Mouse (Mus musculus) MEL (cell line): Measurements from ENCODE around the gene Cacnb3.
"Not testable (repeated sequence)": the region's sequence is repeated elsewhere in the genome, so short reads cannot be mapped to it uniquely, and the experiment has no call there.

ENCODE experiments used
- CTCF ChIP-seq, 3 experiments: IDR thresholded peaks in 2 of 3; conservative IDR thresholded peaks in 1 of 3; 2 replicates each; pipeline ENCODE4 v1.5.1; 2011 to 2012; ENCODE audit warnings: low read length in 3 of 3, low read depth in 2 of 3, mild to moderate bottlenecking in 2 of 3, improper control_type of control experiment in 1 of 3, inconsistent platforms in 1 of 3, mixed read lengths in 1 of 3, moderate library complexity in 1 of 3; ENCODE audit not compliant: control insufficient read depth in 1 of 3, insufficient read depth in 1 of 3, poor library complexity in 1 of 3, severe bottlenecking in 1 of 3
- ELF1 ChIP-seq: IDR thresholded peaks from 2 replicates; pipeline ENCODE4 v1.6.1; 2014; ENCODE audit warnings: low read depth, mild to moderate bottlenecking, inconsistent platforms, low read length, improper control_type of control experiment, moderate library complexity
- EP300 ChIP-seq, 2 experiments: IDR thresholded peaks; 2 replicates each; pipeline ENCODE4 v1.6.1; 2011; ENCODE audit warnings: improper control_type of control experiment in 2 of 2, low read length in 2 of 2, low read depth in 1 of 2, mild to moderate bottlenecking in 1 of 2
- ETS1 ChIP-seq: IDR thresholded peaks from 2 replicates; pipeline ENCODE4 v1.6.1; 2012; ENCODE audit warnings: low read depth, mild to moderate bottlenecking, inconsistent platforms, low read length, improper control_type of control experiment, moderate library complexity
- MAFK ChIP-seq: IDR thresholded peaks from 2 replicates; pipeline ENCODE4 v1.6.1; 2011; ENCODE audit warnings: low read depth, mild to moderate bottlenecking, low read length, improper control_type of control experiment, borderline replicate concordance
- MAX ChIP-seq: IDR thresholded peaks from 2 replicates; pipeline ENCODE4 v1.6.1; 2011; ENCODE audit warnings: low read length, improper control_type of control experiment
- MAZ ChIP-seq: IDR thresholded peaks from 2 replicates; pipeline ENCODE4 v1.6.1; 2012; ENCODE audit warnings: low read depth, mild to moderate bottlenecking, inconsistent platforms, low read length, improper control_type of control experiment
- MYB ChIP-seq: IDR thresholded peaks from 2 replicates; pipeline ENCODE4 v1.6.1; 2011; ENCODE audit warnings: mild to moderate bottlenecking, low read depth, low read length, improper control_type of control experiment
- POLR2A ChIP-seq, 2 experiments: IDR thresholded peaks; 2 replicates each; pipeline ENCODE4 v1.6.1; 2011 to 2012; ENCODE audit warnings: low read length in 2 of 2, mild to moderate bottlenecking in 2 of 2, control low read depth in 1 of 2, improper control_type of control experiment in 1 of 2, low read depth in 1 of 2, moderate library complexity in 1 of 2; ENCODE audit not compliant: control insufficient read depth in 1 of 2, insufficient read depth in 1 of 2, poor library complexity in 1 of 2
- TBP ChIP-seq: IDR thresholded peaks from 2 replicates; pipeline ENCODE4 v1.8.0; 2011; ENCODE audit warnings: low read depth, low read length, improper control_type of control experiment
- TCF12 ChIP-seq: IDR thresholded peaks from 2 replicates; pipeline ENCODE4 v1.6.1; 2014; ENCODE audit warnings: low read depth, mild to moderate bottlenecking, inconsistent platforms, low read length, improper control_type of control experiment, moderate library complexity

DNA sequence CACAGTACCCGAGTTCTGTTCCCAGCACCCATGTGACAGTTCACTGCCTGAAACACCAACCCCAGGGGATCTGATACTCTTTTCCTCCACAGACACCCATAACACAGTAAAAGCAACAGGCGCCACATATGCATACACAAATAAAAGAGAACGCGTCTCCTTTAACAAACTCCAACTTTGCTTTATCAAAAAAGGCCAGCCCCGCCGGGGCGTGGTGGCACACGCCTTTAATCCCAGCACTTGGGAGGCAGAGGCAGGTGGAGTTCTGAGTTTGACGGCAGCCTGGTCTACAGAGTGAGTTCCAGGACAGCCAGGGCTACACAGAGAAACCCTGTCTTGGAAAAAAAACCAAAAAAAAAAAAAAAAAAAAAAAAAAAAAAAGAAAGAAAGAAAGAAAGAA, 44.5 kb upstream of the Cacnb3 start:
- not testable (repeated sequence) for TF ChIP-seq MAFK; EP300 (IDR thresholded peaks at IDR 0.05; ENCODE audit: low read depth in 1 of 2, low read length in 2 of 2); TBP; CTCF (IDR thresholded peaks at IDR 0.05 in 2 of 3, conservative IDR thresholded peaks at IDR 0.05 in 1 of 3; ENCODE audit: control insufficient read depth in 1 of 3, insufficient read depth in 1 of 3, low read depth in 2 of 3, low read length in 3 of 3, poor library complexity in 1 of 3, severe bottlenecking in 1 of 3); POLR2A (IDR thresholded peaks at IDR 0.05; ENCODE audit: control insufficient read depth in 1 of 2, insufficient read depth in 1 of 2, low read depth in 1 of 2, low read length in 2 of 2, poor library complexity in 1 of 2); MAZ; MYB; ELF1; TCF12; MAX; ETS1
